Mouse (Mus musculus) heart, adult 11 months (tissue): ENCODE data around the gene Aldh9a1.
A peak's percentile ranks its signal among the peaks of the same experiment; 100 is the strongest.

Source experiments
- DNase-seq: peaks from one replicate; pipeline ENCODE4 v3.0.0; 2022

Aldh9a1 gene

GRCm38 (mm10) chr1:167385211-167385610 is 35.4 kb downstream of the Aldh9a1 start:
- DNase-seq: peak; percentile 81

- DNase-seq: peak; percentile 51
Observed at GRCm38 (mm10) chr1:167385636-167386035, 35.8 kb downstream of the Aldh9a1 start.

GRCm38 (mm10) chr1:167386466-167386865 is 36.7 kb downstream of the Aldh9a1 start:
- DNase-seq: peak; percentile 60

- peak; percentile 84 for DNase-seq
Observed at GRCm38 (mm10) chr1:167387310-167387709, 37.5 kb downstream of the Aldh9a1 start.

- peak; percentile 74 for DNase-seq
Observed at GRCm38 (mm10) chr1:167387796-167388195, 38.0 kb downstream of the Aldh9a1 start.

GRCm38 (mm10) chr1:167388571-167388970 is 38.8 kb downstream of the Aldh9a1 start:
- DNase-seq: peak; percentile 88

GRCm38 (mm10) chr1:167389584-167389983 is 39.8 kb downstream of the Aldh9a1 start:
- DNase-seq: peak; percentile 86

- DNase-seq: peak; percentile 49
Observed at GRCm38 (mm10) chr1:167390381-167390780, 40.6 kb downstream of the Aldh9a1 start.

- peak; percentile 45 for DNase-seq
Observed at GRCm38 (mm10) chr1:167391241-167391640, 41.5 kb downstream of the Aldh9a1 start.

- peak; percentile 85 for DNase-seq
Observed at GRCm38 (mm10) chr1:167392031-167392640, 42.3 kb downstream of the Aldh9a1 start.

- DNase-seq: peak; percentile 92
Observed at GRCm38 (mm10) chr1:167392687-167393086, 42.9 kb downstream of the Aldh9a1 start.

GRCm38 (mm10) chr1:167393281-167393680 is 43.5 kb downstream of the Aldh9a1 start:
- DNase-seq: peak; percentile 88

GRCm38 (mm10) chr1:167393683-167394492 is 44.1 kb downstream of the Aldh9a1 start, which contains the start of gene Mgst3:
Gene Mgst3, minus strand, starts transcription at chr1:167393841.
- DNase-seq: peak; percentile 99

GRCm38 (mm10) chr1:167405237-167405636 is 55.4 kb downstream of the Aldh9a1 start:
- DNase-seq: peak; percentile 56

GRCm38 (mm10) chr1:167409601-167410000 is 59.8 kb downstream of the Aldh9a1 start:
- peak; percentile 76 for DNase-seq

- peak; percentile 56 for DNase-seq
Observed at GRCm38 (mm10) chr1:167411991-167412715, 62.4 kb downstream of the Aldh9a1 start.

GRCm38 (mm10) chr1:167414846-167415245 is 65.1 kb downstream of the Aldh9a1 start:
- DNase-seq: peak; percentile 96
